Mouse (Mus musculus) frontal cortex, postnatal 36 days (tissue): ENCODE measurements around the gene Cox10.

Experiments used
- DNase-seq, 2 experiments: peaks; one replicate each; pipeline ENCODE4 v3.0.0; 2022; ENCODE audit warnings: low spot score in 2 of 2

The Cox10 gene

GRCm38 (mm10) chr11:63953887-63954286 lies 125.4 kb downstream of the Cox10 start:
- no peak for DNase-seq

- no peak for DNase-seq
Measured at GRCm38 (mm10) chr11:63952743-63953191, 126.5 kb downstream of the Cox10 start.

GRCm38 (mm10) chr11:63951831-63952631 lies 127.2 kb downstream of the Cox10 start:
- no peak for DNase-seq

- no peak for DNase-seq
Measured at GRCm38 (mm10) chr11:63948371-63948770, 130.9 kb downstream of the Cox10 start.

GRCm38 (mm10) chr11:63947024-63947423 lies 132.2 kb downstream of the Cox10 start:
- DNase-seq, result peak; percentile 14 to 67

- no peak for DNase-seq
Measured at GRCm38 (mm10) chr11:63943947-63944346, 135.3 kb downstream of the Cox10 start.

GRCm38 (mm10) chr11:63943268-63943890 lies 135.9 kb downstream of the Cox10 start:
- DNase-seq, result no peak

GRCm38 (mm10) chr11:63942177-63942576 lies 137.1 kb downstream of the Cox10 start:
- no peak for DNase-seq

GRCm38 (mm10) chr11:63936641-63937040 lies 142.6 kb downstream of the Cox10 start:
- DNase-seq, result no peak

- DNase-seq, result no peak
Measured at GRCm38 (mm10) chr11:63926901-63927300, 152.4 kb downstream of the Cox10 start.

- peak; percentile 72 to 79 for DNase-seq
Measured at GRCm38 (mm10) chr11:63925161-63925582, 154.1 kb downstream of the Cox10 start.

GRCm38 (mm10) chr11:63924286-63924930 lies 154.9 kb downstream of the Cox10 start:
- no peak for DNase-seq

GRCm38 (mm10) chr11:63923386-63923785 lies 155.9 kb downstream of the Cox10 start:
- DNase-seq, result no peak

- peak; percentile 83 to 85 for DNase-seq
Measured at GRCm38 (mm10) chr11:63922091-63922621, 157.1 kb downstream of the Cox10 start, which contains the start of gene Hs3st3b1. Gene Hs3st3b1 (minus strand): TSS chr11:63922290.

GRCm38 (mm10) chr11:63921044-63921951 lies 158.0 kb downstream of the Cox10 start:
- DNase-seq, result peak in 1 of 2 experiments; percentile 13

GRCm38 (mm10) chr11:63920531-63920930 lies 158.7 kb downstream of the Cox10 start:
- peak; percentile 59 to 69 for DNase-seq

GRCm38 (mm10) chr11:63919211-63920098 lies 159.8 kb downstream of the Cox10 start:
- DNase-seq, result no peak

- DNase-seq, result no peak
Measured at GRCm38 (mm10) chr11:63918321-63919105, 160.8 kb downstream of the Cox10 start.

GRCm38 (mm10) chr11:63917561-63917960 lies 161.7 kb downstream of the Cox10 start:
- DNase-seq, result no peak
